ENCODE assay signal across 13 mouse cellular contexts in genomic region chr5:24726901-24727836, GRCm38 (mm10). TPM values are rescaled to one million over a fixed set of nuclear protein-coding genes. Genes with fewer than 3 reads are reported as not detected.
DNase-seq lines count a peak whose midpoint lies in the region; ATAC-seq lines count a peak whose summit lies in the region.
"Had no signal": no experiment of that assay in that cellular context is flagged by ENCODE, and none has a peak within 500 bp of the region (broad histone marks: within the 10 kb centered on the region; RNA-seq: fewer than 3 reads in every experiment).

No protein-coding gene starts in this region.

- no peak overlapping the region for H3K4me3 ChIP-seq in midbrain, embryonic 14.5 days (replicated peaks; ENCODE audit: low read depth, low read length)
- no peak overlapping the region for H3K4me3 ChIP-seq in midbrain, embryonic 16.5 days (ENCODE audit: low read depth, low read length)
- no peak overlapping the region for H3K4me3 ChIP-seq in intestine, embryonic 16.5 days (ENCODE audit: low read length)
- H3K4me3 ChIP-seq: megakaryocyte, embryonic 14.5 days had no signal

- peaks cover 12% of the 10 kb centered on the region for H3K4me1 ChIP-seq in midbrain, embryonic 14.5 days (ENCODE audit: control insufficient read depth, insufficient read depth, low read length)
- peaks cover 8% of the 10 kb centered on the region; the same call in 1 of the 2 replicates for H3K4me1 ChIP-seq in midbrain, embryonic 16.5 days (ENCODE audit: control insufficient read depth, insufficient read depth, low read length)
- peaks cover 43% of the 10 kb centered on the region for H3K4me1 ChIP-seq in intestine, embryonic 16.5 days (ENCODE audit: control insufficient read depth, insufficient read depth, low read length)

- no peak overlapping the region for H3K27ac ChIP-seq in midbrain, embryonic 14.5 days (replicated peaks; ENCODE audit: low read depth, low read length)
- no peak overlapping the region for H3K27ac ChIP-seq in midbrain, embryonic 16.5 days (ENCODE audit: low read length)
- no peak overlapping the region for H3K27ac ChIP-seq in intestine, embryonic 16.5 days (ENCODE audit: low read length)

- 70% methylated on average over 12 of the region's 12 CpGs for WGBS in midbrain, embryonic 14.5 days
- WGBS in midbrain, embryonic 16.5 days: 77% methylated on average over 12 of the region's 12 CpGs
- 57% methylated on average over 12 of the region's 12 CpGs for WGBS in intestine, embryonic 16.5 days

- ATAC-seq in midbrain, embryonic 14.5 days (ENCODE audit: low FRiP score, low TSS enrichment): no peak
- no peak for ATAC-seq in midbrain, embryonic 16.5 days
- 0 out of 2 replicates have a peak, but pooled peaks have one; percentile 27 for ATAC-seq in intestine, embryonic 16.5 days

- peak; percentile 26 for DNase-seq in embryo, embryonic 11 days
- no peak for DNase-seq in embryo, embryonic 9.5 days (ENCODE audit: extremely low spot score)
- peak; percentile 38 for DNase-seq in midbrain, embryonic 14.5 days
- DNase-seq in lung, postnatal 4 days: peak; percentile 48 to 57
- no peak for DNase-seq in layer of hippocampus, postnatal 36 days
- DNase-seq in frontal cortex, postnatal 10 days (ENCODE audit: low spot score in 2 of 2): no peak
- DNase-seq: cerebellum, adult 8-10 months; gastrocnemius, postnatal 10 days had no signal

- no peaks in the 10 kb centered on the region for H3K9me3 ChIP-seq in midbrain, embryonic 14.5 days (ENCODE audit: control insufficient read depth, low read length)
- H3K9me3 ChIP-seq in midbrain, embryonic 16.5 days (replicated peaks; ENCODE audit: control insufficient read depth, low read length, poor library complexity, severe bottlenecking): no peaks in the 10 kb centered on the region
- no peaks in the 10 kb centered on the region for H3K9me3 ChIP-seq in intestine, embryonic 16.5 days (ENCODE audit: control insufficient read depth, low read length)

- H3K36me3 ChIP-seq in midbrain, embryonic 14.5 days (ENCODE audit: control insufficient read depth, insufficient read depth, low read length): no peaks in the 10 kb centered on the region
- H3K36me3 ChIP-seq in midbrain, embryonic 16.5 days (ENCODE audit: control insufficient read depth, insufficient read depth, low read length): no peaks in the 10 kb centered on the region
- H3K36me3 ChIP-seq in intestine, embryonic 16.5 days (ENCODE audit: control insufficient read depth, insufficient read depth, low read length): no peaks in the 10 kb centered on the region

- no peak overlapping the region for H3K9ac ChIP-seq in midbrain, embryonic 14.5 days (replicated peaks; ENCODE audit: low read length)
- no peak overlapping the region for H3K9ac ChIP-seq in midbrain, embryonic 16.5 days (ENCODE audit: low read depth, low read length)
- no peak overlapping the region for H3K9ac ChIP-seq in intestine, embryonic 16.5 days (ENCODE audit: low read depth, low read length)

- H3K4me2 ChIP-seq in midbrain, embryonic 14.5 days (ENCODE audit: low read length): no peak overlapping the region
- no peak overlapping the region for H3K4me2 ChIP-seq in midbrain, embryonic 16.5 days (ENCODE audit: low read length)
- no peak overlapping the region; the same call in 1 of the 2 replicates for H3K4me2 ChIP-seq in intestine, embryonic 16.5 days (ENCODE audit: low read depth, low read length)

- peaks cover 31% of the 10 kb centered on the region for H3K27me3 ChIP-seq in midbrain, embryonic 14.5 days (ENCODE audit: control insufficient read depth, insufficient read depth, low read length)
- peaks cover 29% of the 10 kb centered on the region for H3K27me3 ChIP-seq in midbrain, embryonic 16.5 days (ENCODE audit: control insufficient read depth, insufficient read depth, low read depth, low read length)
- H3K27me3 ChIP-seq in intestine, embryonic 16.5 days (replicated peaks; ENCODE audit: control insufficient read depth, insufficient read depth, low read length): no peaks in the 10 kb centered on the region; the same call in 1 of the 2 replicates

RNA-seq across cellular contexts. Expression of gene Wdr86, which starts 3.4 kb away (rescaled TPM):
- polyA plus RNA-seq in midbrain, embryonic 14.5 days (2014; fragmentation: Nextera tagmentation; extraction: Ambion mirVana): 2.0 and 5.6 TPM in 2 replicates
- 4.4 and 5.7 TPM in 2 replicates for polyA plus RNA-seq in midbrain, embryonic 16.5 days (2015; fragmentation: Nextera tagmentation; extraction: Ambion mirVana)
- polyA plus RNA-seq in intestine, embryonic 16.5 days (2015; fragmentation: Nextera tagmentation; extraction: Ambion mirVana): 6.8 and 8.4 TPM in 2 replicates
- total RNA-seq in layer of hippocampus, postnatal 36 days (2021): 1 to 10 TPM in 1 of 2 experiments, under 1 TPM in 1; 0.22 to 1.5 TPM

RNA-seq across cellular contexts. Expression of gene Crygn, which starts 30.6 kb away (rescaled TPM):
- 1.6 TPM in 1 of 2 replicates, not detected in the other for polyA plus RNA-seq in midbrain, embryonic 14.5 days (2014; fragmentation: Nextera tagmentation; extraction: Ambion mirVana)
- 1.4 and 2.1 TPM in 2 replicates for polyA plus RNA-seq in midbrain, embryonic 16.5 days (2015; fragmentation: Nextera tagmentation; extraction: Ambion mirVana)
- polyA plus RNA-seq in intestine, embryonic 16.5 days (2015; fragmentation: Nextera tagmentation; extraction: Ambion mirVana): 1.0 and 1.4 TPM in 2 replicates
- total RNA-seq in layer of hippocampus, postnatal 36 days (2021): under 1 TPM; 0.53 to 0.95 TPM
- total RNA-seq: gastrocnemius, postnatal 10 days; heart, postnatal 36 days; left cerebral cortex, adult 18-20 months had no signal

RNA-seq across cellular contexts. Expression of gene Nub1, which starts 41.8 kb away (rescaled TPM):
- polyA plus RNA-seq in midbrain, embryonic 14.5 days (2014; fragmentation: Nextera tagmentation; extraction: Ambion mirVana): 42.3 and 54.1 TPM in 2 replicates
- 48.6 and 49.8 TPM in 2 replicates for polyA plus RNA-seq in midbrain, embryonic 16.5 days (2015; fragmentation: Nextera tagmentation; extraction: Ambion mirVana)
- 26.7 and 28.1 TPM in 2 replicates for polyA plus RNA-seq in intestine, embryonic 16.5 days (2015; fragmentation: Nextera tagmentation; extraction: Ambion mirVana)
- 10 to 100 TPM; 63.3 to 65.9 TPM for total RNA-seq in layer of hippocampus, postnatal 36 days (2021)

Comparison
In these comparisons a context has a peak if more than half of its experiments do, and no peak if none do; other contexts are left out.
1. DNase-seq: peak in embryo, embryonic 11 days (single experiment), midbrain, embryonic 14.5 days (single experiment) and lung, postnatal 4 days (2 of 2); none in embryo, embryonic 9.5 days (single experiment), layer of hippocampus, postnatal 36 days (0 of 2) and frontal cortex, postnatal 10 days (0 of 2).